Mouse (Mus musculus): ENCODE data around the gene Nectin1. TPM values are rescaled to one million over a fixed set of nuclear protein-coding genes. Genes with fewer than 3 reads are reported as not detected.

Gene Nectin1
- polyA plus RNA-seq, 1 experiment: 1.3 TPM

- H3K4me3 ChIP-seq (ENCODE audit: insufficient read depth, low read depth, low read length): no peak overlapping the region
- no peak overlapping the region for H3K27ac ChIP-seq (replicated peaks; ENCODE audit: low read depth, low read length)
- H3K4me1 ChIP-seq (ENCODE audit: control insufficient read depth, insufficient read depth, insufficient read length, low read length): no peaks in the 10 kb centered on the region
Observed at GRCm38 (mm10) chr9:43796031-43796430, 52.2 kb downstream of the Nectin1 start.

GRCm38 (mm10) chr9:43796841-43797740 is 53.3 kb downstream of the Nectin1 start:
- Histone ChIP-seq H3K4me3 (ENCODE audit: insufficient read depth, low read depth, low read length) (no peak overlapping the region), H3K4me1 (ENCODE audit: control insufficient read depth, insufficient read depth, insufficient read length, low read length) (no peaks in the 10 kb centered on the region), H3K27ac (replicated peaks; ENCODE audit: low read depth, low read length) (no peak overlapping the region)

GRCm38 (mm10) chr9:43797746-43798145 is 54.0 kb downstream of the Nectin1 start:
- no peak overlapping the region for H3K27ac ChIP-seq (replicated peaks; ENCODE audit: low read depth, low read length)
- H3K4me1 ChIP-seq (ENCODE audit: control insufficient read depth, insufficient read depth, insufficient read length, low read length): no peaks in the 10 kb centered on the region
- H3K4me3 ChIP-seq (ENCODE audit: insufficient read depth, low read depth, low read length): no peak overlapping the region

GRCm38 (mm10) chr9:43800525-43800924 is 56.7 kb downstream of the Nectin1 start:
- Histone ChIP-seq H3K27ac (replicated peaks; ENCODE audit: low read depth, low read length) (no peak overlapping the region), H3K4me1 (ENCODE audit: control insufficient read depth, insufficient read depth, insufficient read length, low read length) (no peaks in the 10 kb centered on the region), H3K4me3 (ENCODE audit: insufficient read depth, low read depth, low read length) (no peak overlapping the region)

- Histone ChIP-seq H3K4me1 (ENCODE audit: control insufficient read depth, insufficient read depth, insufficient read length, low read length) (no peaks in the 10 kb centered on the region), H3K27ac (replicated peaks; ENCODE audit: low read depth, low read length) (no peak overlapping the region), H3K4me3 (ENCODE audit: insufficient read depth, low read depth, low read length) (no peak overlapping the region)
Observed at GRCm38 (mm10) chr9:43801911-43802310, 58.1 kb downstream of the Nectin1 start.

- no peak overlapping the region for H3K4me3 ChIP-seq (ENCODE audit: insufficient read depth, low read depth, low read length)
- H3K27ac ChIP-seq (replicated peaks; ENCODE audit: low read depth, low read length): no peak overlapping the region
- H3K4me1 ChIP-seq (ENCODE audit: control insufficient read depth, insufficient read depth, insufficient read length, low read length): no peaks in the 10 kb centered on the region
Observed at GRCm38 (mm10) chr9:43807565-43807964, 63.8 kb downstream of the Nectin1 start.

- H3K4me3 ChIP-seq (ENCODE audit: insufficient read depth, low read depth, low read length): no peak overlapping the region
- no peaks in the 10 kb centered on the region for H3K4me1 ChIP-seq (ENCODE audit: control insufficient read depth, insufficient read depth, insufficient read length, low read length)
- no peak overlapping the region for H3K27ac ChIP-seq (replicated peaks; ENCODE audit: low read depth, low read length)
Observed at GRCm38 (mm10) chr9:43808099-43808498, 64.3 kb downstream of the Nectin1 start.

- Histone ChIP-seq H3K4me3 (ENCODE audit: insufficient read depth, low read depth, low read length) (no peak overlapping the region), H3K4me1 (ENCODE audit: control insufficient read depth, insufficient read depth, insufficient read length, low read length) (no peaks in the 10 kb centered on the region), H3K27ac (replicated peaks; ENCODE audit: low read depth, low read length) (no peak overlapping the region)
Observed at GRCm38 (mm10) chr9:43808546-43808945, 64.8 kb downstream of the Nectin1 start.

- H3K4me1 ChIP-seq (ENCODE audit: control insufficient read depth, insufficient read depth, insufficient read length, low read length): no peaks in the 10 kb centered on the region
- no peak overlapping the region for H3K27ac ChIP-seq (replicated peaks; ENCODE audit: low read depth, low read length)
- no peak overlapping the region for H3K4me3 ChIP-seq (ENCODE audit: insufficient read depth, low read depth, low read length)
Observed at GRCm38 (mm10) chr9:43813156-43813555, 69.4 kb downstream of the Nectin1 start.

- Histone ChIP-seq H3K27ac (replicated peaks; ENCODE audit: low read depth, low read length) (no peak overlapping the region), H3K4me1 (ENCODE audit: control insufficient read depth, insufficient read depth, insufficient read length, low read length) (no peaks in the 10 kb centered on the region), H3K4me3 (ENCODE audit: insufficient read depth, low read depth, low read length) (no peak overlapping the region)
Observed at GRCm38 (mm10) chr9:43822206-43822605, 78.4 kb downstream of the Nectin1 start.

GRCm38 (mm10) chr9:43825178-43825577 is 81.4 kb downstream of the Nectin1 start:
- H3K27ac ChIP-seq (replicated peaks; ENCODE audit: low read depth, low read length): no peak overlapping the region
- H3K4me3 ChIP-seq (ENCODE audit: insufficient read depth, low read depth, low read length): no peak overlapping the region
- H3K4me1 ChIP-seq (ENCODE audit: control insufficient read depth, insufficient read depth, insufficient read length, low read length): no peaks in the 10 kb centered on the region

- Histone ChIP-seq H3K27ac (replicated peaks; ENCODE audit: low read depth, low read length) (no peak overlapping the region), H3K4me1 (ENCODE audit: control insufficient read depth, insufficient read depth, insufficient read length, low read length) (no peaks in the 10 kb centered on the region), H3K4me3 (ENCODE audit: insufficient read depth, low read depth, low read length) (no peak overlapping the region)
Observed at GRCm38 (mm10) chr9:43826558-43827253, 82.9 kb downstream of the Nectin1 start.

- Histone ChIP-seq H3K4me3 (ENCODE audit: insufficient read depth, low read depth, low read length) (no peak overlapping the region), H3K27ac (replicated peaks; ENCODE audit: low read depth, low read length) (no peak overlapping the region), H3K4me1 (ENCODE audit: control insufficient read depth, insufficient read depth, insufficient read length, low read length) (no peaks in the 10 kb centered on the region)
Observed at GRCm38 (mm10) chr9:43827593-43827992, 83.8 kb downstream of the Nectin1 start.

GRCm38 (mm10) chr9:43828960-43829359 is 85.2 kb downstream of the Nectin1 start:
- Histone ChIP-seq H3K4me1 (ENCODE audit: control insufficient read depth, insufficient read depth, insufficient read length, low read length) (no peaks in the 10 kb centered on the region), H3K4me3 (ENCODE audit: insufficient read depth, low read depth, low read length) (no peak overlapping the region), H3K27ac (replicated peaks; ENCODE audit: low read depth, low read length) (no peak overlapping the region)

- Histone ChIP-seq H3K27ac (replicated peaks; ENCODE audit: low read depth, low read length) (no peak overlapping the region), H3K4me1 (ENCODE audit: control insufficient read depth, insufficient read depth, insufficient read length, low read length) (no peaks in the 10 kb centered on the region), H3K4me3 (ENCODE audit: insufficient read depth, low read depth, low read length) (no peak overlapping the region)
Observed at GRCm38 (mm10) chr9:43833232-43833631, 89.4 kb downstream of the Nectin1 start.

GRCm38 (mm10) chr9:43834283-43834682 is 90.5 kb downstream of the Nectin1 start:
- no peaks in the 10 kb centered on the region for H3K4me1 ChIP-seq (ENCODE audit: control insufficient read depth, insufficient read depth, insufficient read length, low read length)
- H3K27ac ChIP-seq (replicated peaks; ENCODE audit: low read depth, low read length): no peak overlapping the region
- H3K4me3 ChIP-seq (ENCODE audit: insufficient read depth, low read depth, low read length): no peak overlapping the region
